Mouse (Mus musculus) lung, postnatal 4 days (tissue): ENCODE results near the gene Tcte1.

Source experiments
- DNase-seq, 2 experiments: peaks; one replicate each; pipeline ENCODE4 v3.0.0; 2021

The Tcte1 gene

GRCm38 (mm10) chr17:45585725-45586448, 62.7 kb downstream of the Tcte1 start:
- DNase-seq = no peak

DNA sequence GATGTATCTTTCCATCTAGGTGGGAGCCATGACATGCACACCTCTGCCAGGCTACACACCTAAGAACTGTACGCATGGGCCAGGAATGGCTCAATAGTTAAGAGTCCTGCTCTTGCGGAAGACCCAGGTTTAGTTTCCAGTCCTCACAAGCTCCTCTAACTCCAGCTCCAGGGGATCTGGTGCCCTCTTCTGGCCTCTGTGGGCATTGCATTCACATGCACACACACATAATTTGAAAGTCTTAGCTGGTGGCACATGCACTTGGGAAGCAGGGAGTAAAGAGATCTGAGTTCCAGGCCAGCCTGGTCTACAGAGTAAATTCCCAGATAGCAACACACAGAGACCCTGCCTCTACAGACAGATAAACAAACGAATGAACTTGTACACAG, 63.2 kb downstream of the Tcte1 start:
- no peak for DNase-seq

DNA sequence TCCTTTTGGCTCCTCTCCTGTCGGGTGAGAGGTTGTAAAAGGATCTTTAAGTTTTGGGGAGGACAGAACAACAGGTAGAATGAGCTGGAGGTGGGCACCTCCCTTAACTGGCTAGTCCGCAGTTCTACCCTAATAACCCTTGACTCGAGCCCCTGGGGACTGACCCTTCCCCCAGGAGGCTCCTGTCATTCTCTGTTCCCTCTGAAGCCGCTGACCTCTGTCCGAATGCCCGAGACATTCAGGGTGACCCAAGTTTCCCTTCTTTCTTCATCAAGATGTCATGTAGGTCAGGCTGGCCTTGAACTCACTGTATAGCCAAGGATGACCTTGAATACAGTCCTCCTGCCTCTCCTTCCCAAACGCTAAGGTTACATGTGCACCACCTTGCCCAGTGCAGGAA, 65.1 kb downstream of the Tcte1 start:
- DNase-seq = no peak

DNA sequence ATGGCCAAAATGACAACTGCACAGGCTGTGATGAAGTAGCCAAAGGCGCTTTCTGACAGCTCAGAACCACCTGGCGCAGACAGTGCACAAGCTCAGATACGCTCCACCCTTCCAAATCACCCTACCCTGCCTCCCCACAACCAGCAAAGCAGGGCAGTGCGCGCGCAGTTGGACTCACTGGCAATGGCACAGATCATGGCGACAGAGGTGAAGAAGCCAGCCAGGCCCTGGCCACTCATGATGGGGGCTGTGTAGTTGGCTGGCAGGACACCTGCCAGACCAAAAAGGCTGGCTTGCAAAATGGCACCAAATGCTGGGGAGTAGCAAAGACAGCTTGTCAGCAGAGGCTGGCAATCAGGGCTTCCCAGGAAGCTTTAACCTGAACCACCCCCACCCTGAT, 66.0 kb downstream of the Tcte1 start:
- no peak for DNase-seq

DNA sequence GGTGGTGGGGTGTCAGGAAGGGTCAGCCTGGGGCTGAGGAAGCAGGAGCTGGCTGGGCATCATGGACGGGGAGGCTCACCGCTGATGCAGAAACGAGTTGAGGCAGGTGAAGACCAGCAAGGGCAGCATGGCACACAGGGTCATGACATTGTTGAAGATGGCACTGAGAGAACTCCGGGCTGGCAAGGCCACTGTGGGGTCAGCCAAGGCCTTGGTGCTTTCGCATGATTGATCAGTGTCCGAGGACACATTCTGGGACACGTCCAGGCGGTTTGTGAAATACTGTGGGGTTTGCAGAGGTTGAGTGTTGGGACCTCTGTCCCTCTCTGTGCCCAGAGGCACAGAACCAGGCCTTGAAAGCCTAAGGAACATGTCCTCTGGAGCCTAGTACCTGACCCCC, 66.6 kb downstream of the Tcte1 start:
- no peak for DNase-seq

- DNase-seq = no peak
Measured at GRCm38 (mm10) chr17:45590410-45590809, 67.2 kb downstream of the Tcte1 start.

DNA sequence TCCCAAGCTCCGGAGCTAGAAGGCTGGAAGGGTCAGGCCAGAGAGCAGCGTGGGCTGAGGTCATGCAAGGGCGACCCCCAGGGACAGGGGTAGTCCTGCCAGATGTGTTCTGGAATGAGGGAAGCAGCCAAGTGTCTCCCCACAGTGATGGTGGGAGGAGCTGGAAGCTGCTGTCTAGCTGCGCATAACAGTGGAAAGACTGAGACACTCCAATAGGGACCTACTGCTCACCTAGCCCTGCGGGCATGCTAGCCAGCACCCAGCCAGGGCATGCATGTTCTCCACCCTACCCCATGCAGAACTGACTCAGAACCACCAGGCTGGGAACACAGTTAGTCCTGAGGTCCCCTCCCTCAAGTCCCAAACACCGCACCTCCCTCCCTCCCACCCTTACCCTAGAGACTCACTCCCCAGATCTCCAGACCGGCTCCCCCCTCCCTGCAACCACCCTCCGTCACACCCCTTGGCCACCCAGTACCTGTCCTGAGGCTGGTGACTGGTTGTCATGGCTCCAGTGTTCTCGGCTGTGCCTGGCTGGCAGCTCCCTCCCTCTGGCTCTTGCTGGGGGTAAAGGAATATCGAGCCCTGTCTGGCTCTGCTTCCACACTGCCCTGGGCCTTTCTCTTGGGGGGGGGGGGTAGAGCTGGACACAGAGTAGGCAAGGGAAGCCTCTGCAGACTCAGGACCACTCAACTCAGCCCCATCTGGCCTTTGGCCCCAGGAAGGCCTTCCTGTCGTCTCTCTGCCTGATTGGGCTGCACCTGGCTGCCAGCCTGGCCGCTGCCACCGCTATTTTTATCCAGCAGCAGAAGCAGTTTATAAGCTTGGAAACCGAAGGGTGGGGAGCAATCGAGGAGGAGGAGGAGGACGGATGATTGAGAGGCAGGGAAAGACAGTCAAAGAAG, 68.7 kb downstream of the Tcte1 start:
- DNase-seq = peak in 1 of 2 experiments; percentile 4
